Mouse (Mus musculus) hematopoietic stem cell, adult 5-6 weeks (primary cell): ENCODE measurements around the gene Pcbp4. TPM values are rescaled to one million over a fixed set of nuclear protein-coding genes. Genes with fewer than 3 reads are reported as not detected.
A peak's percentile ranks its signal among the peaks of the same experiment; 100 is the strongest.
"Not testable (repeated sequence)": the region's sequence is repeated elsewhere in the genome, so short reads cannot be mapped to it uniquely, and the experiment has no call there.

ENCODE experiments used
- ATAC-seq, 2 experiments: fragments of 125-278 bp in 1 of 2; replicated peaks in 1 of 2; 2 replicates each; pipeline ENCODE4 v1.8.0; 2016 to 2017; ENCODE audit warnings: inconsistent platforms in 2 of 2, mild to moderate bottlenecking in 2 of 2, moderate number of reproducible peaks in 2 of 2, low read depth in 1 of 2, moderate TSS enrichment in 1 of 2; ENCODE audit not compliant: low FRiP score in 2 of 2, poor library complexity in 2 of 2, severe bottlenecking in 2 of 2, insufficient read depth in 1 of 2, low TSS enrichment in 1 of 2
- total RNA-seq: library from RNA; stranded (forward); fragments of 172-1452, 232-1000 nt; gene quantifications from 2 replicates; pipeline ENCODE4 v1.2.3, GENCODE M21; 2017

Pcbp4 gene
- total RNA-seq, 1 experiment from 2014 or later = 2.1 TPM

- no peak for ATAC-seq
Measured at GRCm38 (mm10) chr9:106473081-106473752, 20.1 kb downstream of the Pcbp4 start.

GRCm38 (mm10) chr9:106473753-106474105, 20.6 kb downstream of the Pcbp4 start:
- ATAC-seq = no peak

- ATAC-seq = peak; percentile 20 to 39; a peak in 1 of 4 replicates
Measured at GRCm38 (mm10) chr9:106474456-106474855, 21.4 kb downstream of the Pcbp4 start.

- no peak for ATAC-seq
Measured at GRCm38 (mm10) chr9:106475046-106475445, 22.0 kb downstream of the Pcbp4 start.

GRCm38 (mm10) chr9:106475663-106476001, 22.5 kb downstream of the Pcbp4 start, which contains the start of gene Rrp9:
Gene Rrp9, plus strand, starts transcription at chr9:106475963.
- no peak for ATAC-seq

GRCm38 (mm10) chr9:106476002-106476923, 23.2 kb downstream of the Pcbp4 start:
- ATAC-seq = peak; percentile 8 to 54

GRCm38 (mm10) chr9:106476924-106477484, 23.9 kb downstream of the Pcbp4 start, which contains the start of gene Parp3:
Gene Parp3, minus strand, starts transcription at chr9:106476949.
- peak; percentile 92 to 96 for ATAC-seq

GRCm38 (mm10) chr9:106477649-106478048, 24.6 kb downstream of the Pcbp4 start:
- ATAC-seq = no peak

- ATAC-seq = no peak
Measured at GRCm38 (mm10) chr9:106478101-106478500, 25.0 kb downstream of the Pcbp4 start.

GRCm38 (mm10) chr9:106480541-106480940, 27.4 kb downstream of the Pcbp4 start:
- no peak for ATAC-seq

GRCm38 (mm10) chr9:106481075-106481474, 28.0 kb downstream of the Pcbp4 start:
- peak; percentile 9 to 13; a peak in 1 of 4 replicates for ATAC-seq

GRCm38 (mm10) chr9:106481676-106482075, 28.6 kb downstream of the Pcbp4 start:
- ATAC-seq = no peak

GRCm38 (mm10) chr9:106482578-106483115, 29.6 kb downstream of the Pcbp4 start:
- ATAC-seq = no peak

GRCm38 (mm10) chr9:106483136-106483535, 30.0 kb downstream of the Pcbp4 start:
- no peak for ATAC-seq

- no peak for ATAC-seq
Measured at GRCm38 (mm10) chr9:106483606-106484005, 30.5 kb downstream of the Pcbp4 start.

GRCm38 (mm10) chr9:106485076-106485475, 32.0 kb downstream of the Pcbp4 start:
- no peak for ATAC-seq

GRCm38 (mm10) chr9:106487602-106488001, 34.5 kb downstream of the Pcbp4 start:
- not testable (repeated sequence) for ATAC-seq

GRCm38 (mm10) chr9:106499667-106500066, 46.6 kb downstream of the Pcbp4 start, which contains the start of gene Iqcf1:
Gene Iqcf1, plus strand, starts transcription at chr9:106499967.
- ATAC-seq = no peak
